Mouse (Mus musculus) midbrain, embryonic 12.5 days (tissue): ENCODE data around the gene Dgkq. TPM values are rescaled to one million over a fixed set of nuclear protein-coding genes. Genes with fewer than 3 reads are reported as not detected.
A peak's percentile ranks its signal among the peaks of the same experiment; 100 is the strongest.

ENCODE experiments used
- ATAC-seq: fragments of 200-750 bp; cut with Nextera tagmentation; 2 replicates; pipeline ENCODE4 v1.8.0; 2017; ENCODE audit warnings: low read depth, moderate TSS enrichment, moderate library complexity; ENCODE audit not compliant: low FRiP score
- H3K27ac ChIP-seq: fragments of 300-500 bp; sonication (generic); replicated peaks from 2 replicates; pipeline ENCODE4 v1.5.1; 2016; ENCODE audit warnings: mild to moderate bottlenecking
- H3K27me3 ChIP-seq: fragments of 300-500 bp; sonication (generic); 2 replicates; pipeline ENCODE4 v1.6.1; 2016; ENCODE audit warnings: mild to moderate bottlenecking
- H3K36me3 ChIP-seq: fragments of 300-500 bp; sonication (generic); 2 replicates; pipeline ENCODE4 v1.6.1; 2016
- H3K4me1 ChIP-seq: fragments of 300-500 bp; sonication (generic); 2 replicates; pipeline ENCODE4 v1.6.1; 2016
- H3K4me2 ChIP-seq: fragments of 300-500 bp; sonication (generic); replicated peaks from 2 replicates; pipeline ENCODE4 v1.6.1; 2016; ENCODE audit warnings: mild to moderate bottlenecking, moderate library complexity
- H3K4me3 ChIP-seq: fragments of 300-500 bp; sonication (generic); 2 replicates; pipeline ENCODE4 v1.5.1; 2016; ENCODE audit warnings: mild to moderate bottlenecking
- H3K9ac ChIP-seq: fragments of 300-500 bp; sonication (generic); replicated peaks from 2 replicates; pipeline ENCODE4 v1.6.1; 2016; ENCODE audit warnings: mild to moderate bottlenecking, moderate library complexity
- H3K9me3 ChIP-seq: fragments of 300-500 bp; sonication (generic); 2 replicates; pipeline ENCODE4 v1.6.1; 2016; ENCODE audit warnings: mild to moderate bottlenecking
- WGBS: fragments of 180-500 bp; shearing (Covaris S2); methylation state at CpG from one replicate; pipeline ENCODE4 v1.1.7; 2016; 5-methylcytosine and 5-hydroxymethylcytosine counted together
- polyA plus RNA-seq: library from polyadenylated mRNA; unstranded; fragments of >200 nt; fragmentation: Nextera tagmentation; extraction: Ambion mirVana; gene quantifications from 2 replicates; pipeline ENCODE4 v1.2.1, GENCODE M21; 2016

Gene Dgkq
- polyA plus RNA-seq, 1 experiment from 2014 or later: 21.7 TPM

DNA sequence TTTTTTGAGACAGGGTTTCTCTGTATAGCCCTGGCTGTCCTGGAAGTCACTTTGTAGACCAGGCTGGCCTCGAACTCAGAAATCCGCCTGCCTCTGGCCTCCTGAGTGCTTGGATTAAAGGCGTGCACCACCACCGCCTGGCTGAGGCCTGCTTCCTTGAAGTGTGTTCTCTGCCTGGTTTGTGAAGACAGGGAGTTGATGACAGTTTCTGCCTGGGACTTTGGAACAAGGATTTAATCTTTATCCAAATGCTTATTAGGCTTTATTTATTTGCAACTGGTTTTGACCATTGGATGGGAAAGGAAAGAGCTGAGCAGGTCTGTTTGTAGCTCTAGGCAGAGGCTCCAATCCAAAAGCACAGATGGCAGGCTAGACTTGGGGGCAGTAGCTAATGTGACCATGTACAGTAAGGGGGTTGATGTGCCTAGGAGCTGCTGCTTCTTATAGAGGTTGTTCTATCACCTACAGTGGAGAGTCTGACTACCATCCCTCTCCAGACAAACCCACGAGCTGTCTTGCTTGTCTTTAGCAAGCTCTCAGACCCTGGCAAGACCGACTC is 8.9 kb upstream of the Dgkq start:
- Histone ChIP-seq H3K27ac (no peak overlapping the region), H3K9me3 (no peaks in the 10 kb centered on the region), H3K27me3 (no peaks in the 10 kb centered on the region), H3K9ac (no peak overlapping the region), H3K4me2 (no peak overlapping the region), H3K36me3 (no peaks in the 10 kb centered on the region; the same call in 1 of the 2 replicates), H3K4me1 (peaks cover 15% of the 10 kb centered on the region), H3K4me3 (no peak overlapping the region)
- no peak for ATAC-seq
- WGBS: 82% methylated on average over 6 of the region's 6 CpGs

- peak overlapping the region; percentile 90 for H3K27ac ChIP-seq
- ATAC-seq: peak; percentile 91
- H3K4me3 ChIP-seq: peak overlapping the region; percentile 37
- 3% methylated on average over 25 of the region's 25 CpGs for WGBS
- peaks cover 15% of the 10 kb centered on the region for H3K4me1 ChIP-seq
- H3K9ac ChIP-seq: peak overlapping the region; percentile 51
- no peaks in the 10 kb centered on the region for H3K27me3 ChIP-seq
- H3K9me3 ChIP-seq: no peaks in the 10 kb centered on the region
- peak overlapping the region; percentile 56 for H3K4me2 ChIP-seq
- H3K36me3 ChIP-seq: no peaks in the 10 kb centered on the region; the same call in 1 of the 2 replicates
Observed at GRCm38 (mm10) chr5:108677605-108678295, 8.3 kb upstream of the Dgkq start.

GRCm38 (mm10) chr5:108676772-108677498 is 7.5 kb upstream of the Dgkq start:
- Histone ChIP-seq H3K4me1 (peaks cover 15% of the 10 kb centered on the region), H3K4me2 (peak overlapping the region; percentile 56), H3K27ac (peak overlapping the region; percentile 90), H3K27me3 (no peaks in the 10 kb centered on the region), H3K9me3 (no peaks in the 10 kb centered on the region), H3K9ac (peak overlapping the region; percentile 51), H3K4me3 (peak overlapping the region; percentile 37), H3K36me3 (peaks cover 6% of the 10 kb centered on the region)
- WGBS: 14% methylated on average over 5 of the region's 5 CpGs
- ATAC-seq: peak; percentile 64

- Histone ChIP-seq H3K9me3 (no peaks in the 10 kb centered on the region), H3K27ac (no peak within 1 kb of the TSS), H3K4me1 (peaks cover 21% of the 10 kb centered on the region), H3K36me3 (peaks cover 14% of the 10 kb centered on the region), H3K4me2 (no peak within 1 kb of the TSS), H3K27me3 (no peaks in the 10 kb centered on the region), H3K9ac (no peak within 1 kb of the TSS), H3K4me3 (no peak within 1 kb of the TSS)
- WGBS: 81% methylated on average over 9 of the region's 9 CpGs
- no peak for ATAC-seq
Observed at GRCm38 (mm10) chr5:108675251-108675816, 5.9 kb upstream of the Dgkq start, which contains the start of gene Slc26a1. Gene Slc26a1, minus strand, starts transcription at chr5:108675569.

DNA sequence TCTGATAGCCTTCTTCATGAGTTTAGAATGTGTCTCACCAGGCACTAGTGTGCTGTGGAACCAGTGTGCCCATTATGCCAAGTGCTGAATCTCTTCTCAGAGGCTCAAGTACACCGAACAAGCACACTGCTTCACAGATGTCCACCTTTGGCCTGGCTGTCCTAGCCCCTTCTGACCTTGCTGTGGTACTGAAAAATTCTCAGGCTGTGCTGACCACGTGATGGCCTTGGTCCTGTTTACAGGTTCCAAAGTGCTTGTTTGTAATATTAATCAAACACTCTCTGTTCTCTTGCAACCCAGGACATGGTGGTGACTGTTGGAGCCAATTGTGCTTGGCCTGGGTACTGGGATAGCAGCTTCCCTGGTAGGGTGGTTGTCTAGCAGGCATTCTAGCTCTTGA is 5.2 kb upstream of the Dgkq start:
- Histone ChIP-seq H3K27me3 (no peaks in the 10 kb centered on the region), H3K36me3 (peaks cover 14% of the 10 kb centered on the region), H3K27ac (no peak overlapping the region), H3K9ac (no peak overlapping the region), H3K4me1 (peaks cover 28% of the 10 kb centered on the region), H3K4me2 (no peak overlapping the region), H3K4me3 (no peak overlapping the region), H3K9me3 (no peaks in the 10 kb centered on the region)
- no peak for ATAC-seq
- 78% methylated on average over 2 of the region's 2 CpGs for WGBS

DNA sequence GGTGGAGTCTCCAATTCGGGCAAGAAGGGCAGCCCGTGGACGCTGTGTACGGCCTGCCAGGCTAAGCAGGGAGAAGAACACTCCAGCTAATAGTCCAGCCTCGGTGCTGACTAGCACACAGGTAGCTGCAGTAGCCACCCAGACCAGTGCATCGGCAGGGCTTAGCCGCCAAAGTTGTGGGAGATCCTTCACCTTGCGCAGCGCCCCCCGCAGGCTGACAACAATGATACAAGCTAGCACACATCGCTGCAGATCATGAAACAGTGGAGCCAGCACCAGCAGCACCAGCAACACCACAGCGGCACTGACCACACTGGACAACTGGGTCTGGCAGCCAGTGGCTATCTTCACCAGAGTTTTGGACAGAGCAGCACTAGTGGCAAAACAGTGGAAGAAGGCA is 2.3 kb upstream of the Dgkq start:
- no peak overlapping the region for H3K4me3 ChIP-seq
- peaks cover 26% of the 10 kb centered on the region for H3K4me1 ChIP-seq
- no peak overlapping the region for H3K4me2 ChIP-seq
- no peak for ATAC-seq
- 97% methylated on average over 12 of the region's 12 CpGs for WGBS
- H3K9ac ChIP-seq: no peak overlapping the region
- no peaks in the 10 kb centered on the region for H3K9me3 ChIP-seq
- peaks cover 14% of the 10 kb centered on the region for H3K36me3 ChIP-seq
- no peaks in the 10 kb centered on the region for H3K27me3 ChIP-seq
- no peak overlapping the region for H3K27ac ChIP-seq

GRCm38 (mm10) chr5:108670785-108671184 is 1.3 kb upstream of the Dgkq start:
- Histone ChIP-seq H3K9ac (no peak overlapping the region), H3K4me2 (no peak overlapping the region), H3K27me3 (no peaks in the 10 kb centered on the region; the same call in 1 of the 2 replicates), H3K27ac (no peak overlapping the region), H3K9me3 (no peaks in the 10 kb centered on the region), H3K4me1 (peaks cover 23% of the 10 kb centered on the region), H3K4me3 (no peak overlapping the region), H3K36me3 (peaks cover 14% of the 10 kb centered on the region)
- no peak for ATAC-seq

- WGBS: 83% methylated on average over 9 of the region's 9 CpGs
- 0 out of 2 replicates have a peak, but pooled peaks have one; percentile 23 for ATAC-seq
- Histone ChIP-seq H3K4me1 (peaks cover 23% of the 10 kb centered on the region), H3K36me3 (peaks cover 14% of the 10 kb centered on the region), H3K27ac (no peak overlapping the region), H3K4me2 (peak overlapping the region; percentile 69), H3K9me3 (no peaks in the 10 kb centered on the region), H3K27me3 (no peaks in the 10 kb centered on the region; the same call in 1 of the 2 replicates), H3K9ac (no peak overlapping the region), H3K4me3 (no peak overlapping the region)
Observed at GRCm38 (mm10) chr5:108669986-108670385, 514 bp upstream of the Dgkq start.

DNA sequence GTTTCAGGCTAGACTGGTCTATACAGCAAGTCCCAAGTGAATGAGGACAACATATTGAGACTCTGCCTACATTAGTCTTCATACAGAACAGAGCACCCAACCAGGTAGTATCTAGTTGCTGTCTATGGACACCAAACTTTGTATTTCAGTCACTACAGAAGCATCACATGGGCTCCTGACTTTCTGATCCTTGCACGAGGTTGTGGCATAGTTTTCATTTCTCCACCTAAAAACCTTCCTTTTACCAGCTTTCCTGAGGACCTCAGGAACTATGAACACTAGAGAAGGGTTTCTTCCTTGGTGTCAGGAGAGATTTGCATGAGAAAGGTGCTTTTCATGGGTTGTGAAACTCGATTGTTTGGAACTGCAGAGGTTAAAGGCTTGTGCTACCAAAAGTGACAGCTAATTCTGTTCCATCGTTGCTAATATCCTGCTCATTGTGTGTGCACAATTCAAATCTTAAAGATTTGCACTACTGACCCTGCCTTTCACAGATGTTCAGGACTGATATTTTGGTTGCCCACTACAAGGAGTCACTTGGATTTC is 1.0 kb downstream of the Dgkq start:
- Histone ChIP-seq H3K36me3 (peaks cover 14% of the 10 kb centered on the region), H3K27me3 (no peaks in the 10 kb centered on the region; the same call in 1 of the 2 replicates)
- ATAC-seq: no peak; the same call in 1 of the 2 replicates

DNA sequence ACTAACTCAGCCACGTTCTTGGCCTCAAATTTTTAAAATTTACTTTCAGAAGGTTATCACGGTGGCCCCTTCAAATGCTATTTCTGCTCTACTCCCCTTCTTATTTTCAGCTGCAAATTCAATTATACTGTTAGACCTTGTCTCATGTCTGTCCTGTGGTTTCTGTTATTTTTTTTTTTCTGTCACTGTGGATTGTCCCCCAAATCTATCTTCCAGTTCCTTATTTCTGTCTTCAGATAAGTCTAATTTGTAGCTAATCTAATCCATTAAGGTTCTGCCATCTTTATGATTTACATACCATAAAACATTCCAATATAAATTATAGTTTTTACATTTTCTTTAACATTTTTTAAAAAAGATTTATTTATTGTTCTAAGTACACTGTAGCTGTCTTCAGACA is 2.1 kb downstream of the Dgkq start:
- 84% methylated on average over 2 of the region's 2 CpGs for WGBS
- Histone ChIP-seq H3K36me3 (peaks cover 13% of the 10 kb centered on the region), H3K9ac (no peak overlapping the region), H3K9me3 (no peaks in the 10 kb centered on the region), H3K4me1 (peaks cover 23% of the 10 kb centered on the region), H3K27ac (no peak overlapping the region), H3K4me2 (no peak overlapping the region), H3K27me3 (peaks cover 5% of the 10 kb centered on the region), H3K4me3 (no peak overlapping the region)
- ATAC-seq: no peak

More for the DNA sequence above, 1.0 kb downstream of the Dgkq start:
- H3K9me3 ChIP-seq: no peaks in the 10 kb centered on the region
- H3K9ac ChIP-seq: peak overlapping the region; percentile 74
- peak overlapping the region; percentile 69 for H3K4me2 ChIP-seq
- peaks cover 23% of the 10 kb centered on the region for H3K4me1 ChIP-seq
- 16% methylated on average over 3 of the region's 3 CpGs for WGBS
- peak overlapping the region; percentile 54 for H3K4me3 ChIP-seq
- H3K27ac ChIP-seq: 0 out of 2 replicates have a peak overlapping the region, but pooled peaks have one; percentile 85

DNA sequence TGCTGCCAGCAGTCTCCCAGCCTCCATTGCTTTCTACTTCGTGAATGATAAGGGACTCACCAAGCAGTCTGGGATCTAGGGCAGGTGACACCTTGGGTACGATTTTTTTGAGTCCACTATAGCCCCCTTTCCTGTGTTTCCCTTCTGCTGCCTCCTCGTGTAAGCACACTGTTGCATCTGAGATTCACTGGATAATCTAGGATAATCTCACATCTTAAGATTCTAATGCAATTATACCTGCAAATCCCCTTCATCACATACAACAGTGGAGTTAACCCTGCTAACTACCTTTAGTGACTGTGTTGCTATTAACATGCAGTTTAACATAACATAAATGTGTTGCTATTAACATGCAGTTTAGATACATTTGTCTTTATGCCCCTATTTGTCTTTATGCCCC is 4.4 kb downstream of the Dgkq start:
- 51% methylated on average over 3 of the region's 3 CpGs for WGBS

More for the DNA sequence above, 4.4 kb downstream of the Dgkq start:
- no peaks in the 10 kb centered on the region for H3K9me3 ChIP-seq
- no peaks in the 10 kb centered on the region for H3K36me3 ChIP-seq
- no peak overlapping the region for H3K4me2 ChIP-seq
- ATAC-seq: no peak
- H3K9ac ChIP-seq: no peak overlapping the region
- no peak overlapping the region for H3K4me3 ChIP-seq
- H3K27ac ChIP-seq: no peak overlapping the region
- H3K4me1 ChIP-seq: peaks cover 16% of the 10 kb centered on the region
- H3K27me3 ChIP-seq: peaks cover 5% of the 10 kb centered on the region
